18 mouse cellular contexts compared by ENCODE assay signal in the genomic region with DNA sequence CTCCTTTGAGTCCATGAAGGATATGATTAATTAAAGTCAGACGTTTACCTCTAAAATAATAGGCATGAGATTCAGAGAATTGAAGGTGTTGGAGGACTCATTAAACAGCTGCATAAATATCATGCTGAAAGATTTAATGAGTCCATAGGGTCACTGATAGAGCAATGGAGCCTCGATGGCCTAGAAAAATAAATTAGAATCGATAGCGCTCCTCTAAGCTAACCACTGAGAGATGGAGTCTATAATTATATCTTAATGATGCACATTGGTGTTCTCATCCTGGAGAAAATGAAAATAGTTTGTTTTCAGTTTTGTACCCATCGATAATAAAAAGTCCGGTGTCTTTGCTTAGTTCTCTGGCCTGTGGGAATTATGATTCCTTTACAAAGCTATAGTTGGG.
"Had no signal": no experiment of that assay in that cellular context is flagged by ENCODE, and none has a peak within 500 bp of the region (broad histone marks: within the 10 kb centered on the region; RNA-seq: fewer than 3 reads in every experiment).

No protein-coding gene starts in this region.

- H3K4me1 ChIP-seq: liver, embryonic 15.5 days; lung, embryonic 15.5 days; megakaryocyte, embryonic 14.5 days; midbrain, embryonic 15.5 days; stomach, embryonic 15.5 days had no signal

- ATAC-seq: liver, postnatal 0 days; lung, postnatal 0 days; midbrain, embryonic 13.5 days; midbrain, embryonic 15.5 days had no signal

- H3K9ac ChIP-seq: liver, embryonic 15.5 days; liver, postnatal 0 days; lung, embryonic 15.5 days; midbrain, embryonic 13.5 days; midbrain, embryonic 15.5 days; neural tube, embryonic 13.5 days; stomach, embryonic 15.5 days had no signal

- H3K4me3 ChIP-seq: liver, embryonic 15.5 days; lung, embryonic 15.5 days; megakaryocyte, embryonic 14.5 days; midbrain, embryonic 13.5 days; midbrain, embryonic 15.5 days; neural tube, embryonic 13.5 days; stomach, embryonic 15.5 days had no signal

- H3K27me3 ChIP-seq: liver, embryonic 15.5 days; lung, embryonic 15.5 days; megakaryocyte, embryonic 14.5 days; midbrain, embryonic 13.5 days; midbrain, embryonic 15.5 days; neural tube, embryonic 13.5 days; stomach, embryonic 15.5 days had no signal

- H3K36me3 ChIP-seq: liver, embryonic 15.5 days; lung, embryonic 15.5 days; midbrain, embryonic 13.5 days; midbrain, embryonic 15.5 days; neural tube, embryonic 13.5 days; stomach, embryonic 15.5 days had no signal

- H3K4me2 ChIP-seq: liver, embryonic 15.5 days; lung, embryonic 15.5 days; midbrain, embryonic 13.5 days; midbrain, embryonic 15.5 days; neural tube, embryonic 13.5 days; stomach, embryonic 15.5 days had no signal

- H3K27ac ChIP-seq: liver, embryonic 15.5 days; lung, embryonic 15.5 days; macrophage; midbrain, embryonic 13.5 days; midbrain, embryonic 15.5 days; neural tube, embryonic 13.5 days; stomach, embryonic 15.5 days; stomach, postnatal 0 days had no signal

- H3K9me3 ChIP-seq: liver, embryonic 15.5 days; lung, embryonic 15.5 days; midbrain, embryonic 13.5 days; midbrain, embryonic 15.5 days; neural tube, embryonic 13.5 days; stomach, embryonic 15.5 days had no signal

- DNase-seq: liver, postnatal 0 days; lung, adult 2 months; lung, postnatal 14 days; lung, postnatal 36 days; right cerebral cortex, postnatal 14 days; thymus, adult 2 months; thymus, postnatal 25 days; thymus, postnatal 4 days had no signal
